Mouse (Mus musculus) megakaryocyte, embryonic 14.5 days (primary cell): Measurements from ENCODE around the gene Stard5.

Experiments used
- FLI1 ChIP-seq: IDR thresholded peaks from 2 replicates; pipeline ENCODE4 v1.6.1; 2012; ENCODE audit warnings: low read length, inconsistent platforms, mixed read lengths
- GATA1 ChIP-seq: IDR thresholded peaks from 3 replicates; pipeline ENCODE4 v1.6.1; 2012; ENCODE audit warnings: mixed read lengths, low read length, inconsistent platforms, borderline replicate concordance

GRCm38 (mm10) chr7:83598997-83599912 lies 32.5 kb upstream of the Stard5 start:
- no peak for TF ChIP-seq GATA1
- no peak for TF ChIP-seq FLI1
